Mouse (Mus musculus): ENCODE measurements around the gene Csde1.

- TF ChIP-seq EP300 (IDR thresholded peaks at IDR 0.05; ENCODE audit: low read depth) = no peak
- no peak for TF ChIP-seq CTCF (IDR thresholded peaks at IDR 0.05; ENCODE audit: low read depth)
These were observed 764 bp upstream of the Csde1 start for GRCm38 (mm10) chr3:103019462-103019861.
